Mouse (Mus musculus) large intestine, adult 2 months (tissue): ENCODE results near the gene Nutm1. TPM values are rescaled to one million over a fixed set of nuclear protein-coding genes. Genes with fewer than 3 reads are reported as not detected.

Experiments used
- DNase-seq: peaks from one replicate; pipeline ENCODE4 v3.0.0-alpha.2; 2012; ENCODE audit warnings: low read depth, low spot score
- WGBS: fragments of 180-500 bp; shearing (Covaris S2); methylation state at CpG from one replicate; pipeline ENCODE4 v1.1.7; 2018; 5-methylcytosine and 5-hydroxymethylcytosine counted together
- polyA plus RNA-seq: library from polyadenylated mRNA; depleted of rRNA; stranded (reverse); fragments of >200 nt; gene quantifications from 2 replicates; pipeline ENCODE4 v1.2.3, GENCODE M21; 2012

The Nutm1 gene
- polyA plus RNA-seq, 1 experiment, result not detected

- 25% methylated on average over 4 of the region's 4 CpGs for WGBS
- DNase-seq, result no peak
These were observed 3.7 kb upstream of the Nutm1 start for GRCm38 (mm10) chr2:112262779-112263295.

- no peak for DNase-seq
These were observed 2.9 kb upstream of the Nutm1 start, which contains the start of gene Nop10 for GRCm38 (mm10) chr2:112261748-112262653. Gene Nop10, plus strand, starts transcription at chr2:112261926.

GRCm38 (mm10) chr2:112254675-112255515 lies 4.2 kb downstream of the Nutm1 start:
- no peak for DNase-seq
- 34% methylated on average over 7 of the region's 7 CpGs for WGBS

More at GRCm38 (mm10) chr2:112261748-112262653, 2.9 kb upstream of the Nutm1 start, which contains the start of gene Nop10:
- WGBS, result under 1% methylated on average over 36 of the region's 36 CpGs

- no peak for DNase-seq
- 91% methylated on average over 10 of the region's 10 CpGs for WGBS
These were observed 9.2 kb downstream of the Nutm1 start for GRCm38 (mm10) chr2:112249780-112250453.

- DNase-seq, result no peak
- 83% methylated on average over 10 of the region's 10 CpGs for WGBS
These were observed 11.8 kb downstream of the Nutm1 start for GRCm38 (mm10) chr2:112247323-112247722.

DNA sequence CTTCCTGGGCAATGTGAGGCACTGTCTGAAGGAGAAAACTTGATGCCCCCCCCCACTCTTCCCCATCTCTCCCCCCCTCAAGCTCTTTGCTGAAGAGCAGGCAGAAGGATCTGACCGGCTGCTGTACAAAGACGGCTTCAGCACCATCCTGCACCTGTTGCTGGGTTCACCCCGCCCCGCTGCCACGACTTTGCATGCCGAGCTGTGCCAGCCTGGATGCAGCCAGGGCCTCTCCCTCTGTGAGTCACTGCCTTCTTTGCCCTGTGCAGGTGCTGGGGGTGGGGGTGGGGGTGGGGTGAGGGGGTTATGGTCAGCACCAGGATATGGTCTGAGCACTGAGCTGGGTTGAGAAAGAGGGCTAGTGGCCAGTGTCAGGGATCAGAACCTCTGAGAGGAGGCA lies 12.9 kb downstream of the Nutm1 start:
- DNase-seq, result no peak
- WGBS, result 45% methylated on average over 6 of the region's 6 CpGs

DNA sequence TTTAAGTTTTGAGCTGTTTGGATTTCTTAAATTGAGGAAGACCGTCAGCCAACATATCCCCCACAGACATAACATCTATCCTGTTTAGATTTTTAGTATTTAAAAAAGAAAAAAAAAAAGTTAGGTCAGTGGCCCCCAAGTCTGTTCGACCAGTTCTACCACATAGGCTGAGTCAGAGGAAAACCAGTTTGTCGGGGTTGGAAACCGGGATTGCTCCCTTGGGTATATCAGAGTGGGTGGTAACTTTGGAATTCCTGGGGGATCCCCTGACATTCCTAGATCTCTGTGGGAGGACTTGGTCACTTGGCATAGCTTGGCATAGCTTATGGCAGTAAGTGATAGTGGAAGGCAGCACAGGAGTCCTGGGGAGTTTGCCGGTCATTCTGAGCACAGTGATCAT lies 13.8 kb downstream of the Nutm1 start:
- 46% methylated on average over 5 of the region's 5 CpGs for WGBS
- no peak for DNase-seq

DNA sequence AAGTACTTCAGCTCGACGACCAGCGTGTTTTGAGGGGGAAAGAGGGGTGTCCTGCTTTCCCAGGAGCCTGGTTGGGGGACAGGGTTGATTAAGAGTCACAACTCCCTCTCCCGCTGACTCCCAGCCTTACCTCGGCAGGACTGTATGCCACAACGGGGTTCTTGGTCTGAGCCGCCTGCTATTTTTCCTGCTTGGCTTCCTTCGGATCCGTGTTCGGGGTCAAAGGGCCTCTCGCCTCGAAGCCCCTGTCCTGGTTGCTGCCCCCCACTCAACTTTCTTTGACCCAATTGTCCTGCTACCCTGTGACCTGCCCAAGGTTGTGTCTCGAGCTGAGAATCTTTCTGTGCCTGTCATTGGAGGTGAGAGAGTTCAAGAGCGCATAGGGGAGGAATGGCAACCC lies 17.3 kb downstream of the Nutm1 start:
- WGBS, result 91% methylated on average over 14 of the region's 14 CpGs
- DNase-seq, result no peak

- DNase-seq, result no peak
- WGBS, result under 1% methylated on average over 27 of the region's 28 CpGs
These were observed 19.0 kb downstream of the Nutm1 start for GRCm38 (mm10) chr2:112239935-112240721.

- under 1% methylated on average over 94 of the region's 94 CpGs for WGBS
- no peak for DNase-seq
These were observed 19.7 kb downstream of the Nutm1 start, which contains the start of gene Lpcat4 for GRCm38 (mm10) chr2:112239212-112239934. Gene Lpcat4, plus strand, starts transcription at chr2:112239468.

DNA sequence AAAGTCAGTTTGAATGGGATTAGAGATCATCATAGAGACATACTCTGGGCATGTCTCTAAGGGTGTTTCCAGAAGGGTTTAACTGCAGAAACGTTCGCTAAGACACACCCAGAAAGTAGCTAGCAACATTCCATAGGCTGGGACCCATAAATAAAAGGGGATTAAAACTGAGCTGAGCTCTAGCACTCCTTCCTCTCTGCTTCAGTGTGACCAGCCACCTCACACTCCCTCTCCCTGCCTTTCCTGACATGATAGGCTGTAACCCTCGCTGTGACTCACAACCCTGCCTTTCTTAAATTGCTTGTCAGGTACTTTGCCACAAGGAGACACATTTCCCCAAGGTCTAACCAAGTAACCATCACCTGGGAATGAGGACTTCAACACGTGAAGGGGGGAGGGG lies 21.1 kb downstream of the Nutm1 start:
- DNase-seq, result no peak
- 7% methylated on average over 4 of the region's 4 CpGs for WGBS

DNA sequence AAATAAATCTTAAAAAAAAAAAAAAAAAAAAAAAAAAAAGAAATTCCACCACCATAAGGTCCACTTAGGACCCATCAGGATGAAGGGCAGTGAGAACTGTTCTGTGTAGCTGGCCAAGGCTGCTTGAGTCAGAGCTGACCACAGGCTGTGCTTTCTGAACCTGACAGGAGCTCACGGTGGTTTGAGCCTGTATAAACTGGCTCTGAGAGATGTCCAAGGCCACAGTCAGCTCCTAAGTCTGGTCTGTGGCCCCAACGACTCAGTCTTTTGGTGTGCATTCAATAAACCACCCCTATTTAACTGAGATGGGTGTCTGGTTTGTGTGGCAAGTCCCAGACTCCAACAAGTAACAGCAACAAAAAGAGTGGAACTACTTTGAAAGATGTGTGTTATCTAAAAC lies 22.5 kb downstream of the Nutm1 start:
- 54% methylated on average over 2 of the region's 2 CpGs for WGBS
- DNase-seq, result no peak

DNA sequence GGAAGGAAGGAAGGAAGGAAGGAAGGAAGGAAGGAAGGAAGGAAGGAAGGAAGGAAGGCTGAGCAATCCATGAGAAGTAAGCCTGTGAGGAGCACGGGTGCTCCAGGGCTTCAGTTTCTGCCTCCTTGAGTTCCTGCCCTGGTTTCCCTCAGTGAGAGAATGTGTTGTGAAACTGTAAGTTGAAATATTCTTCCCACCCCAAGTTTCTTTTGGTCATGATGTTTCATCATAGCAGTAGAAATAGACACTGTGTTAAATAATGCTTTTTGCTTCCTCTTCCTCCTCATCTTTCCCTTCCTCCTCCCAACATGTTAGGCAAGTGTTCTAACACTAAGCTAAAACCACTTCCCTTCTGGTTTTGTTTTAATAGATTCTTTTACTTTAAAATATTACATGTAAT lies 26.5 kb downstream of the Nutm1 start:
- DNase-seq, result no peak
- 81% methylated on average over 1 of the region's 1 CpGs for WGBS

GRCm38 (mm10) chr2:112224356-112224755 lies 34.7 kb downstream of the Nutm1 start:
- 60% methylated on average over 4 of the region's 4 CpGs for WGBS
- no peak for DNase-seq

DNA sequence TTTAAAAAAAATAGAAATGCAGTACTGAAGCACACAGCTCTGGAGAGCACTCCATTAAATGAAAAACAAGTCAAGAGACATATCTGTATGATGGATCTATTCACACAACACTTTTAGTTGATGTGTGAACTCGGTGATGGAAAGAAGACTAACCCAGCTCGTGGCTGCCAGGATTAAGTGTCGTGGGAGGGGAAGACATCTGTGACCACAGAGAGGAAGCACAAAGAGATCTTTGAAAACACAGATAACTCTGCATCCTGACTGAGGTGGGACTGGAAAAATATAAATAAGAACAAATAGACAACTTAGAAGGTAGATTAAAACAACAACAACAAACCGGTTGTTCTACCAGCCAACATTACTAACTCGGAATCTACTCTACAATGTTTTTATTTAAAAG lies 36.5 kb downstream of the Nutm1 start:
- no peak for DNase-seq
- 68% methylated on average over 5 of the region's 5 CpGs for WGBS

GRCm38 (mm10) chr2:112220880-112221279 lies 38.2 kb downstream of the Nutm1 start:
- no peak for DNase-seq
- 53% methylated on average over 5 of the region's 5 CpGs for WGBS

GRCm38 (mm10) chr2:112217614-112218013 lies 41.5 kb downstream of the Nutm1 start:
- 58% methylated on average over 6 of the region's 6 CpGs for WGBS
- DNase-seq, result no peak

DNA sequence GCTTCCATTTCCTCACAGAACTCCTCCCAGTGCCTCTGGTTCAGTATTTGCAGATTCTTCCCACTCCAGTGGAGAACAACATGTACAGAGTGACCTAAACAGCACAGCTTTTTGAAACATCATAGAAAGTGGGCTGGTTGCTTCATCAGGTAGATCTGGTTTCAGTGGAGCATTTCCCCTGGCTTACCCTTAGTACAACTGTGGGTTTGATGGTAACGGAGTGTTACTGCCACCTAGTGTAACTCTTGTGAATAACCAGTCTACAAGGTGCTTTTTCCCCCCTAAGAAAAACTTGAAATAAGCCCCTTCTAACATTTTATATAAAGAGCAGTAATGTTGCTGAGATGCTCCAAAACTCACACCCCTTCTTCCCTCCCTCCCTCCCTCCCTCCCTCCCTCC lies 43.1 kb downstream of the Nutm1 start:
- 5% methylated on average over 1 of the region's 1 CpGs for WGBS
- no peak for DNase-seq
